Mouse (Mus musculus) erythroblast, embryonic 14.5 days (primary cell): Measurements from ENCODE around the gene Prkag3.

ENCODE experiments used
- GATA1 ChIP-seq: IDR thresholded peaks from 2 replicates; pipeline ENCODE4 v1.6.1; 2012; ENCODE audit warnings: low read length, inconsistent platforms, mixed read lengths
- TAL1 ChIP-seq: IDR thresholded peaks from 3 replicates; pipeline ENCODE4 v1.6.1; 2012; ENCODE audit warnings: low read length, inconsistent platforms, mixed read lengths

GRCm38 (mm10) chr1:74773136-74773535 lies 24.1 kb upstream of the Prkag3 start:
- TF ChIP-seq TAL1 = no peak
- no peak for TF ChIP-seq GATA1
